Mouse (Mus musculus) lung, adult 2 months (tissue): ENCODE measurements around the gene Sema6b. TPM values are rescaled to one million over a fixed set of nuclear protein-coding genes. Genes with fewer than 3 reads are reported as not detected.

Experiments used
- DNase-seq: peaks from one replicate; pipeline ENCODE4 v3.0.0; 2022
- H3K4me1 ChIP-seq: fragments of 200-500 bp; 2 replicates; pipeline ENCODE4 v1.6.1; 2011; ENCODE audit warnings: low read length; ENCODE audit not compliant: control insufficient read depth, insufficient read depth
- H3K4me3 ChIP-seq: fragments of 200-500 bp; replicated peaks from 2 replicates; pipeline ENCODE3; 2011; ENCODE audit warnings: low read depth, mild to moderate bottlenecking, control low read depth, low read length; ENCODE audit errors: extremely low read depth
- CTCF ChIP-seq: fragments of 200-500 bp; IDR thresholded peaks from 2 replicates; pipeline ENCODE4 v1.5.1; 2011; ENCODE audit warnings: mild to moderate bottlenecking, low read length, control low read depth; ENCODE audit not compliant: insufficient read depth
- POLR2A ChIP-seq: fragments of 200-500 bp; IDR thresholded peaks from 2 replicates; pipeline ENCODE4 v1.6.1; 2011; ENCODE audit warnings: low read depth, mild to moderate bottlenecking, control low read depth, low read length, borderline replicate concordance; ENCODE audit errors: extremely low read depth
- WGBS: fragments of 180-500 bp; shearing (Covaris S2); methylation state at CpG from one replicate; pipeline ENCODE4 v1.1.7; 2018; 5-methylcytosine and 5-hydroxymethylcytosine counted together
- polyA plus RNA-seq: library from polyadenylated mRNA; depleted of rRNA; stranded (reverse); fragments of >200 nt; gene quantifications from 2 replicates; pipeline ENCODE4 v1.2.3, GENCODE M21; 2012

Sema6b gene
- polyA plus RNA-seq, 1 experiment = 12.5 TPM

GRCm38 (mm10) chr17:56169830-56170229 lies 29.7 kb upstream of the Sema6b start:
- H3K4me3 ChIP-seq = no peak overlapping the region
- no peak for DNase-seq
- no peaks in the 10 kb centered on the region for H3K4me1 ChIP-seq
- WGBS = 48% methylated on average over 6 of the region's 6 CpGs
- TF ChIP-seq POLR2A (no peak), CTCF (no peak)

GRCm38 (mm10) chr17:56165671-56166070 lies 25.5 kb upstream of the Sema6b start:
- DNase-seq = no peak
- WGBS = 66% methylated on average over 11 of the region's 11 CpGs
- Histone ChIP-seq H3K4me1 (0 out of 2 replicates have a peak, but pooled peaks cover 2% of the 10 kb centered on the region), H3K4me3 (no peak overlapping the region)
- TF ChIP-seq POLR2A (no peak), CTCF (no peak)

DNA sequence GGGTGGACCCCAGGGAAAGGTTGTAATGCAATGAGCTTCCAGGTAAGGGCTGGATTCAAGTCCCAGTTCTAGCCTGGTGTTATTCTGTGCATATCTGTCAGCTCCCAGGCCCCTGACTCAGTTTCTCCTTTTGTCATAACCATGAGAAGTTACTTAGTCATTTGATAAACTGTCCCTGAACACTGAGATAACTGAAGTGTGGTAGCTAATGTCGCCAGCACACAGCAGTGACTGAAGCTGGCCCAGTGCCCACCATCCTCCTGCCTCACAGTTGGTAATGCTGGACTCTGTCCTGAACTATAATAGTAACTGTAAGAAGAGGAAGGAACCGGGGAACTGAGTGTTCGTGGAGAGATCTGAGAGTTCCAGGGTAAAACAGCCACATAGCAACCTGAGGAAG lies 24.4 kb upstream of the Sema6b start:
- Histone ChIP-seq H3K4me1 (0 out of 2 replicates have a peak, but pooled peaks cover 2% of the 10 kb centered on the region), H3K4me3 (no peak overlapping the region)
- TF ChIP-seq CTCF = no peak
- 49% methylated on average over 3 of the region's 3 CpGs for WGBS
- DNase-seq = no peak

DNA sequence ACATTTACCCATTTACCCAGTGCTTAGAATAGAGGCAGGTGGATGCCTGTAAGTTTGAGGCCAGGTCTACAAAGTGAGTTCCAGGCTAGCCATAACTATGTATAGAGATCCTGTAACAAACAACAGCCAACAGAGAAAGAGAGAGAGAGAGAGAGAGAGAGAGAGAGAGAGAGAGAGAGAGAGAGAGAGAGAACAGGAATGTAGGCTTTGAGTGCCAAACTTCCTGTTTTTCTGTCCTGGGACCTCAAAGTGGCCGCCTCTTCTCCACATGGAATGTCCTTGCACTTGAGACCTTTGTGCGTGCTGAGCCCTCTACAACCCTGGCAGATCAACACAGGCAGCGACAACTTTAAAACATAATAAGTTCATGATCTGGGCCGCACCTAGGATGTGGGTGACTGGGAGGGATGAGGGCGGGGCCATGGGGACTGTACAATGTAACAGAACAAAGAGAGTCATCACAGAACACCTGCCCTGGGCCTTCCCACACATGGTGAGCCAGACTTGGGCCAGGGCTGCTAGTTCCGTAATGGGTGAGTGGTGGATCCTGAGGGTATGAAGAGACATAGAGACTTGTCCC lies 23.5 kb upstream of the Sema6b start:
- no peak overlapping the region for H3K4me3 ChIP-seq
- WGBS = 51% methylated on average over 6 of the region's 6 CpGs

GRCm38 (mm10) chr17:56162231-56162774 lies 22.2 kb upstream of the Sema6b start, which contains the start of gene Tnfaip8l1:
TSS of gene Tnfaip8l1 (plus strand) at chr17:56162477.
- H3K4me1 ChIP-seq = 0 out of 2 replicates have a peak, but pooled peaks cover 2% of the 10 kb centered on the region
- no peak for TF ChIP-seq POLR2A
- no peak for TF ChIP-seq CTCF
- peak; percentile 94 for DNase-seq
- WGBS = under 1% methylated on average over 30 of the region's 30 CpGs
- H3K4me3 ChIP-seq = peak within 1 kb of the TSS; percentile 48

More for the DNA sequence above, 23.5 kb upstream of the Sema6b start:
- DNase-seq = no peak
- H3K4me1 ChIP-seq = 0 out of 2 replicates have a peak, but pooled peaks cover 2% of the 10 kb centered on the region
- TF ChIP-seq CTCF = no peak
- TF ChIP-seq POLR2A = no peak

DNA sequence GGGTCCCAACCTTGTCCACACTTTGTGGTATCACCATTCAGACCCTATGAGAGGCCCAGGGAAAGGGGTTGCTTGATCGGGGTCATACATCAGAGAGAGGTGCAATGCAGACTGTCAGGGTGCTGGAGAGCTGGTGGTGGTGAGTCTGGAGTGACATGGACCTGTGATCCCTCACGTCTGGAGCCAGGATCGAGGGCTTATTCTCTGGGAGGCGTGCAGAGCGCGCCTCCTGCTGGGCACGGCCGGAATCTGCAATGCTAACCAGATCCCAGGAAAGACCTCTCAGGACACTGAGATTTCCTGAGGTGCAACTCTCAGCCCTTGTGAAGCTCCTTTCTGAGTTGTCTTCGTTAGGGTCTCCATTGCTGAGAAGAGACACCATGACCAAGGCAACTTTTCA lies 19.6 kb upstream of the Sema6b start:
- TF ChIP-seq CTCF (peak; percentile 84), POLR2A (no peak)
- WGBS = 7% methylated on average over 9 of the region's 9 CpGs
- DNase-seq = peak; percentile 57
- Histone ChIP-seq H3K4me1 (0 out of 2 replicates have a peak, but pooled peaks cover 2% of the 10 kb centered on the region), H3K4me3 (no peak overlapping the region)

- H3K4me1 ChIP-seq = no peaks in the 10 kb centered on the region
- TF ChIP-seq POLR2A (no peak), CTCF (no peak)
- peak; percentile 66 for DNase-seq
- H3K4me3 ChIP-seq = no peak overlapping the region
- WGBS = 30% methylated on average over 9 of the region's 9 CpGs
Observed at GRCm38 (mm10) chr17:56153643-56154042, 13.5 kb upstream of the Sema6b start.

- no peak overlapping the region for H3K4me3 ChIP-seq
- 36% methylated on average over 2 of the region's 2 CpGs for WGBS
- TF ChIP-seq POLR2A (no peak), CTCF (no peak)
- no peak for DNase-seq
- H3K4me1 ChIP-seq = no peaks in the 10 kb centered on the region
Observed at GRCm38 (mm10) chr17:56149897-56150296, 9.8 kb upstream of the Sema6b start.

- no peak overlapping the region for H3K4me3 ChIP-seq
- WGBS = 5% methylated on average over 30 of the region's 30 CpGs
- TF ChIP-seq POLR2A = no peak
- TF ChIP-seq CTCF = no peak
- DNase-seq = no peak
- H3K4me1 ChIP-seq = no peaks in the 10 kb centered on the region
Observed at GRCm38 (mm10) chr17:56148790-56149618, 8.9 kb upstream of the Sema6b start.
